Mouse (Mus musculus) lung, embryonic 14.5 days (tissue): Measurements from ENCODE around the gene Dock6. TPM values are rescaled to one million over a fixed set of nuclear protein-coding genes. Genes with fewer than 3 reads are reported as not detected.

ENCODE experiments used
- ATAC-seq: fragments of 200-750 bp; cut with Nextera tagmentation; 2 replicates; pipeline ENCODE4 v1.8.0; 2017; ENCODE audit warnings: mild to moderate bottlenecking, moderate TSS enrichment, moderate library complexity; ENCODE audit not compliant: insufficient read depth
- DNase-seq: peaks from one replicate; pipeline ENCODE4 v3.0.0-alpha.2; 2015
- H3K27ac ChIP-seq: fragments of 300-500 bp; sonication (generic); 2 replicates; pipeline ENCODE4 v1.5.1; 2014; ENCODE audit warnings: low read depth, mild to moderate bottlenecking, moderate library complexity
- H3K27me3 ChIP-seq: fragments of 300-500 bp; sonication (generic); 2 replicates; pipeline ENCODE4 v1.6.1; 2014; ENCODE audit warnings: low read length, control low read depth; ENCODE audit not compliant: insufficient read depth
- H3K36me3 ChIP-seq: fragments of 300-500 bp; sonication (generic); 2 replicates; pipeline ENCODE4 v1.6.1; 2014; ENCODE audit warnings: control low read depth; ENCODE audit not compliant: insufficient read depth
- H3K4me1 ChIP-seq: fragments of 300-500 bp; sonication (generic); 2 replicates; pipeline ENCODE4 v1.6.1; 2014; ENCODE audit warnings: antibody characterized with exemption, control low read depth; ENCODE audit not compliant: insufficient read depth
- H3K4me2 ChIP-seq: fragments of 300-500 bp; sonication (generic); 2 replicates; pipeline ENCODE4 v1.6.1; 2014; ENCODE audit warnings: mild to moderate bottlenecking
- H3K4me3 ChIP-seq: fragments of 300-500 bp; sonication (generic); 2 replicates; pipeline ENCODE4 v1.5.1; 2014; ENCODE audit warnings: low read depth, low read length
- H3K9ac ChIP-seq: fragments of 300-500 bp; sonication (generic); 2 replicates; pipeline ENCODE4 v1.6.1; 2014
- H3K9me3 ChIP-seq: fragments of 300-500 bp; sonication (generic); 2 replicates; pipeline ENCODE4 v1.6.1; 2016; ENCODE audit warnings: low read depth, low read length, control low read depth
- CTCF ChIP-seq: IDR thresholded peaks from 2 replicates; pipeline ENCODE4 v1.5.1; 2016; ENCODE audit warnings: antibody characterized with exemption, low read depth
- WGBS: fragments of 180-500 bp; shearing (Covaris S2); extraction: QIAGEN DNeasy Blood & Tissue Kit; methylation state at CpG from one replicate; pipeline ENCODE4 v1.1.7; 2014; 5-methylcytosine and 5-hydroxymethylcytosine counted together
- polyA plus RNA-seq: library from polyadenylated mRNA; unstranded; fragments of >200 nt; fragmentation: Nextera tagmentation; extraction: Ambion mirVana; gene quantifications from 2 replicates; pipeline ENCODE4 v1.2.1, GENCODE M21; 2014

Gene Dock6
- polyA plus RNA-seq, 1 experiment from 2014 or later = 60.9 TPM

DNA sequence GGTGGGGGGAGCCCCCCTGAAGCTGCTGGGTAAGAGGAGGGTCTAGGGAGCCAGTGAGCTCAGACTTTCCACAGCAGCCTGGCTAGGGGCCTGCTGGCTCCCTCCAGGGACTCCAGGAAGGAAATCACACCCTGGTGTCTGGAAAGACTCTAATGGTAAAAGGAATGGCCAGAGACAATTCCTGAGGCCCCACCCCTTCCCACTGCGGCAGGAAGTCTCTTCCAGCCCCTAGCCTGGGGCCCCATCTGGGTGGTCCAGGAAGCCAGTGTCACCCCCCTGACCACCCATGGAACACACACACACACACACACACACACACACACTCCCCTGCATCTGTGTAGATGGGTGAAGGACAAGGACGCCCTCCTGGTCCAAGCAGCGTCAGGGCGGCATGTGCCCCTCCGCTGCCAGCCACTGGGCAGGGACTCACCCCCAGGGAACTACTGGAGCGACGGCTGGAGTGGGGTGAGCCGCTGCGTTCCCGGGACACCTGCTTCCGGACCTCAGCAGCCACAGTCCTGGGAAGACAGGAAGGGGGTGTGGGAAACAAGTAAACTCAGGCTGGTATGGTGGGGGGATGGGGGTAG is 5.6 kb downstream of the Dock6 start:
- no peak for TF ChIP-seq CTCF
- ATAC-seq = peak; percentile 83
- H3K4me3 ChIP-seq = peak overlapping the region; percentile 31

DNA sequence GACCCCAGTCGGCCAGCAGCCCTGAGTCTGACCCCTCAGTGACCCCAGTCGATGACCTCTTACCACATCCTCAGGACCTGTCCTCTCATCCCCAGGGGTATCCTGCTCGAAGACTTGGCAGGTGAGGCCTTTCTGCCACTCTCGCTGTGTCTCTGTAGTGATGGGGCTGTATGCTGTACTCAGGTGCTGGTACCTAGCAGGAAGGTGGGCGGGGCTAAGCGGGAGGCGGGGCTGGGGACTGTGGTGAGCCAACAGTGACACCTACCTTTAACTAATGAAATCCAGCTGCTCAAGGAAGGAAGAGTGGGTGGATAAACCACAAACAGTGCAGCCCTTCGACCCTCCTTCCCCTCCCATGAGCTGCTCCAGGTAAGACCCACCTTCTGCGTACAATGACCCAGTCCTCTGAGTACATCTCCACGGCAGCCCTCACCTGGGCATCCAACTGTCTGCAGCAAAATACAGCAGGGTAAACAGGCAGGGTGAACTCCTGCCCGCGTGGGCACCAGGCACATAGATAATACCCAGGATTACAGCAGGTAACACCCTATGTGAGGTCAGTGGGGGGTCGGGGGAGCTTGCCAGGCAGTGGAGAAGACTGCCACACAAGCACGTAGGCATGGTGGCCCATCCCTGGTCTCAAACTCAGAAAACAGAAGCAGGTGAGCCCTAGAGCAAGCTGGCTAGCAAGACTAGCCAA is 6.9 kb downstream of the Dock6 start:
- peak; percentile 31 for DNase-seq
- H3K36me3 ChIP-seq = peaks cover 50% of the 10 kb centered on the region
- WGBS = 39% methylated on average over 14 of the region's 14 CpGs
- ATAC-seq = no peak
- H3K27me3 ChIP-seq = no peaks in the 10 kb centered on the region
- H3K9ac ChIP-seq = no peak overlapping the region
- TF ChIP-seq CTCF = no peak
- H3K9me3 ChIP-seq = no peaks in the 10 kb centered on the region
- no peak overlapping the region for H3K4me3 ChIP-seq
- H3K4me1 ChIP-seq = peaks cover 17% of the 10 kb centered on the region
- H3K4me2 ChIP-seq = no peak overlapping the region
- no peak overlapping the region; the same call in 1 of the 2 replicates for H3K27ac ChIP-seq

More for the DNA sequence above, 5.6 kb downstream of the Dock6 start:
- peaks cover 25% of the 10 kb centered on the region for H3K4me1 ChIP-seq
- WGBS = 8% methylated on average over 11 of the region's 11 CpGs
- peak; percentile 92 for DNase-seq
- peaks cover 39% of the 10 kb centered on the region for H3K36me3 ChIP-seq
- H3K9me3 ChIP-seq = no peaks in the 10 kb centered on the region
- peak overlapping the region; percentile 63 for H3K4me2 ChIP-seq
- no peaks in the 10 kb centered on the region for H3K27me3 ChIP-seq
- H3K27ac ChIP-seq = peak overlapping the region; percentile 94
- peak overlapping the region; percentile 51 for H3K9ac ChIP-seq

DNA sequence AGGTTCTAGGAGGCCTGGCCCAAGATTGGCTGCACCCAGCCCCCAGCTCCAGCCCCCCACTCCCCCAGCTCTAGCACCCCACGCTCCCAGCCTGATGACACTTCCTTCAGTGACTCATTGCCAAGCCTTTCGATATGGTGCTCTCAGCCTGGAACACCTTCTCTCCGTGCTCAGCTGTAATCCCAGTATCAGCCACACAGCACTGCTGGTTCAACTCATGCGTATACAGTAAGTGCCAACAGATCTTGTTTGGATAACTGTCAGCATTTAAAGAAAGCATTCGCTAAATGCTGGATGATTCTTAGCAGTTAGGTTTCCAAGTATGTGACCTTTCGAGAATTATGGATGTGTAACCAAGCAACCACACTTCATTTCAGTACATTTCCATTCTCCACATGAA is 9.3 kb downstream of the Dock6 start:
- peaks cover 17% of the 10 kb centered on the region for H3K4me1 ChIP-seq
- peak; percentile 44 for TF ChIP-seq CTCF
- WGBS = 31% methylated on average over 6 of the region's 6 CpGs
- DNase-seq = peak; percentile 78
- peak overlapping the region; percentile 80; the same call in 1 of the 2 replicates for H3K27ac ChIP-seq
- peaks cover 71% of the 10 kb centered on the region for H3K36me3 ChIP-seq
- H3K27me3 ChIP-seq = no peaks in the 10 kb centered on the region
- H3K4me3 ChIP-seq = no peak overlapping the region
- ATAC-seq = no peak
- H3K9me3 ChIP-seq = no peaks in the 10 kb centered on the region
- H3K9ac ChIP-seq = no peak overlapping the region
- 0 out of 2 replicates have a peak overlapping the region, but pooled peaks have one; percentile 20 for H3K4me2 ChIP-seq

DNA sequence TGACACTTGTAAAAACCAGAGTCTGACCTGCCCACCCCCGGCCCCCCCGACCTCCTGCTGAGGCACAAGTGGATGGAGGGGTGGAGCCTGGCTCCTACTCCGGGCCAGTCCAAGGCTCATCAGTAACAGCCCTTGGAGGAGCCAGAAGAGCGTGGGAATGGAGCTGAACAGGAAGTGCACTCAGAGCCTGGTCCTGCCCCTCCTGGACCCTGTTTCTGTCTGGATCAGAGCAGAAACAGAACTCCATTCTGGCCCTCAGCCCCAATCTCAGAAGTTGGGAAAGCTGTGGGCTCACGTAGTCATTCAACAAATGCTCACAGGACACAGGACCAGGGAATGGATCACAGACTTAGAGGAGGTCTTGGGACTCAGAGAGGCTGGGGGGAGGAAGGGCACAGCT is 10.0 kb downstream of the Dock6 start:
- H3K36me3 ChIP-seq = peaks cover 78% of the 10 kb centered on the region
- H3K4me2 ChIP-seq = 0 out of 2 replicates have a peak overlapping the region, but pooled peaks have one; percentile 20
- whole genome bisulfite sequencing = 35% methylated on average over 5 of the region's 5 CpGs
- peak; percentile 74 for DNase-seq
- no peaks in the 10 kb centered on the region for H3K27me3 ChIP-seq
- peak overlapping the region; percentile 38 for H3K9ac ChIP-seq
- peak overlapping the region; percentile 80; the same call in 1 of the 2 replicates for H3K27ac ChIP-seq
- H3K4me1 ChIP-seq = peaks cover 14% of the 10 kb centered on the region
- no peaks in the 10 kb centered on the region for H3K9me3 ChIP-seq
- no peak for TF ChIP-seq CTCF
- ATAC-seq = peak; percentile 35; the same call in 1 of the 2 replicates
- no peak overlapping the region for H3K4me3 ChIP-seq

DNA sequence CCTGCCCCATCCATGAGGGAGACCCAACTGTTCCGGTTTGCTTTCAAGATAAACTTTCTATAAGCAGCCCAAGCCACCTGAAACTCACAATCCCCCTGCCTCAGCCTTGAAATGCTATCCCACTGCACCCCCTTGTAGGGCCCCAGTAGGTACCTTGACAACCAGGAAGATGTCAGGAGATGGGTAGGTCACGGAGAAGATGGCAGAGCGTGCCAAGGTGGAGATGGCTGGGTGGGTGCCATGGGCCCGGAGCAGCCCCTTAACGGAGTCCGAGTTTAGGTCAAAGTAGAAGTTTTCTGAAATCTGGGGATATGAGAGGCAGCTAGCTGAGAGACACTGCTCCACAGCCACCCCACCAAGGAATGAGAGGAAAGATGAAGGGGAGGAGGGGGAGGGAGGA is 11.1 kb downstream of the Dock6 start:
- H3K4me3 ChIP-seq = no peak overlapping the region
- no peaks in the 10 kb centered on the region for H3K27me3 ChIP-seq
- ATAC-seq (no peak), DNase-seq (no peak)
- no peak overlapping the region for H3K27ac ChIP-seq
- H3K36me3 ChIP-seq = peaks cover 88% of the 10 kb centered on the region
- no peak overlapping the region for H3K4me2 ChIP-seq
- TF ChIP-seq CTCF = no peak
- peaks cover 9% of the 10 kb centered on the region; the same call in 1 of the 2 replicates for H3K4me1 ChIP-seq
- H3K9ac ChIP-seq = no peak overlapping the region
- no peaks in the 10 kb centered on the region for H3K9me3 ChIP-seq
- WGBS = 92% methylated on average over 6 of the region's 6 CpGs

DNA sequence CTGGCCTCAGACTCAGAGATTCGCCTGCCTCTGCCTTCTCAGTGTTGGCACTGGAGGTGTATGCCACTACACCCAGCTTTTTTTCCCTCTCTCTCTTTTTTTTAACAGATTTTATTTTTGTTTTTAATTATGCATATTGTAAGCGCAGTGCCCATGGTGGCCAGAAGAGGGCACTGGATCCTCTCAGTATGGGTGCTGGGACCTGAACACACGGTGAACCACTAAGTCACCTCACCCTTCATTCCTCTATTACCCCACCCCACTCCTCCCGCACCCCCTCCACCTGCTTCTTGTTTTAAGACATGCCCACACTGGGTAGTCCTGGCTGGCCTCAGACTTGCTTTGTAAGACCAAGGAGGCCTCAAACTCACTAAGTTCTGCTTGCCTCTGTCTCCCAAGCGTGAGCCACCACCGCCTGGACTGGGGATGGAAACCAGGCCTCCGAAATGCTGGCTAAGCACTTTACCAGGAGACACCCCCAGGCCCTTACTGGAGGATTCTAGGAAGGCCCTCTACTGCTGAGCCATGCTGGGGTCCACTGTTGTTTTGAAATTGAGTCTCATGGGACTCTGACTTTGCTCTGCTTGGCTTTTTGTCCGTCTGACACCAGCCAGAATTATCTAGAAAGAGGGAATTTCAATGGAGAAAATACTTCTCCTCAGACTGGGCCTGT is 12.2 kb downstream of the Dock6 start:
- WGBS = 57% methylated on average over 8 of the region's 8 CpGs
- Histone ChIP-seq H3K27ac (no peak overlapping the region), H3K4me3 (no peak overlapping the region), H3K36me3 (peaks cover 89% of the 10 kb centered on the region), H3K4me2 (no peak overlapping the region), H3K27me3 (no peaks in the 10 kb centered on the region), H3K9ac (no peak overlapping the region), H3K4me1 (peaks cover 9% of the 10 kb centered on the region; the same call in 1 of the 2 replicates), H3K9me3 (no peaks in the 10 kb centered on the region)
- peak; percentile 80 for TF ChIP-seq CTCF
- peak; percentile 79 for DNase-seq
- no peak for ATAC-seq

DNA sequence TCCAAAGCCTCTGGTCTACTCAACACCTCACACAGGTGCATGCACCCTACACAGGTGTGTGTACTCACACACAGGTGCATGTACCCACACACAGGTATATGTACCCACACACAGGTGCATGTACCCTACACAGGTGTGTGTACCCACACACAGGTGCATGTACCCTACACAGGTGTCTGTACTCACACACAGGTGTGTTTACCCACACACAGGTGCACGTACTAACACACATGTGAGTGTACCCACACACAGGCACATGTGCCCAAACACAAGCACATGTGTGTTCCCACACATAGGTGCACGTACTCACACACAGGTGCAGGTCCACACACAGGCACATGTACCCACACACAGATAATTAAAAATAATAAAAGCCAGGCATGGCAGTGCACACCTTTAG is 14.7 kb downstream of the Dock6 start:
- Histone ChIP-seq H3K9ac (no peak overlapping the region), H3K9me3 (no peaks in the 10 kb centered on the region), H3K36me3 (peaks cover 84% of the 10 kb centered on the region), H3K4me3 (no peak overlapping the region), H3K27me3 (no peaks in the 10 kb centered on the region), H3K27ac (no peak overlapping the region), H3K4me1 (0 out of 2 replicates have a peak, but pooled peaks cover under 1% of the 10 kb centered on the region), H3K4me2 (no peak overlapping the region)
- DNase-seq (no peak), ATAC-seq (no peak)
- no peak for TF ChIP-seq CTCF
- WGBS = 89% methylated on average over 2 of the region's 2 CpGs
